Mouse (Mus musculus) skeletal muscle tissue, adult 2 months (tissue): ENCODE measurements around the gene Hoxb6.

Experiments used
- DNase-seq: peaks from one replicate; pipeline ENCODE4 v3.0.0-alpha.2; 2012; ENCODE audit warnings: low read depth, low spot score

The Hoxb6 gene

GRCm38 (mm10) chr11:96334998-96335397 is 42.7 kb downstream of the Hoxb6 start:
- no peak for DNase-seq

GRCm38 (mm10) chr11:96336597-96336996 is 44.3 kb downstream of the Hoxb6 start:
- no peak for DNase-seq

- DNase-seq: no peak
Measured at GRCm38 (mm10) chr11:96337026-96337425, 44.8 kb downstream of the Hoxb6 start.

- no peak for DNase-seq
Measured at GRCm38 (mm10) chr11:96338957-96339855, 46.9 kb downstream of the Hoxb6 start.

- no peak for DNase-seq
Measured at GRCm38 (mm10) chr11:96340698-96341365, 48.6 kb downstream of the Hoxb6 start.

- DNase-seq: no peak
Measured at GRCm38 (mm10) chr11:96341701-96342575, 49.7 kb downstream of the Hoxb6 start.

GRCm38 (mm10) chr11:96342576-96342930 is 50.3 kb downstream of the Hoxb6 start:
- DNase-seq: no peak

- no peak for DNase-seq
Measured at GRCm38 (mm10) chr11:96343206-96343745, 51.0 kb downstream of the Hoxb6 start.

GRCm38 (mm10) chr11:96344061-96344877 is 52.0 kb downstream of the Hoxb6 start:
- DNase-seq: no peak

- DNase-seq: no peak
Measured at GRCm38 (mm10) chr11:96344878-96345159, 52.5 kb downstream of the Hoxb6 start.

GRCm38 (mm10) chr11:96345220-96345892 is 53.1 kb downstream of the Hoxb6 start:
- no peak for DNase-seq

GRCm38 (mm10) chr11:96345893-96346806 is 53.9 kb downstream of the Hoxb6 start:
- no peak for DNase-seq

GRCm38 (mm10) chr11:96346916-96347520 is 54.7 kb downstream of the Hoxb6 start:
- DNase-seq: no peak

GRCm38 (mm10) chr11:96347717-96348116 is 55.4 kb downstream of the Hoxb6 start:
- DNase-seq: no peak

GRCm38 (mm10) chr11:96348141-96348928 is 56.1 kb downstream of the Hoxb6 start:
- no peak for DNase-seq

GRCm38 (mm10) chr11:96348988-96349387 is 56.7 kb downstream of the Hoxb6 start:
- DNase-seq: no peak

- DNase-seq: no peak
Measured at GRCm38 (mm10) chr11:96349491-96350340, 57.4 kb downstream of the Hoxb6 start.
